Mouse (Mus musculus) testis, postnatal 10 days (tissue): ENCODE measurements around the gene Tmem131.

Experiments
- DNase-seq: peaks from one replicate; pipeline ENCODE4 v3.0.0; 2021; ENCODE audit warnings: low spot score

The Tmem131 gene

GRCm38 (mm10) chr1:36780793-36781192 is 162.7 kb downstream of the Tmem131 start:
- no peak for DNase-seq

GRCm38 (mm10) chr1:36772198-36772934 is 171.1 kb downstream of the Tmem131 start:
- DNase-seq = no peak

DNA sequence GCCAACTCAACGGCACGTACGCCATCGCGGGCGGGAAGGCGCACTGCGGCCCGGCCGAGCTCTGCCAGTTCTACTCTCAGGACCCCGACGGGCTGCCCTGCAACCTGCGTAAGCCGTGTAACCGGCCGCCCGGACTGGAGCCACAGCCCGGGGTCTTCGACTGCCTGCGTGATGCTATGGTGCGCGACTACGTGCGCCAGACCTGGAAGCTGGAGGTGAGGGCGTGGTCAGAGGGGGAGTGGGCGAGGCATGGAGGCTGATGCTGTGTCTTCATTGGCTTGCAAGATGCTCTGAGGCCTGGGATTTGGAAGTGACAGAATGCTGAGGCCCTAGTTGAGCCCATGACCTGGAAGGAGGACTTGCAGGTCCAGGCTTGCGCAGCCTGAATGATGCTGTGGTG is 172.5 kb downstream of the Tmem131 start:
- DNase-seq = peak; percentile 64

- no peak for DNase-seq
Observed at GRCm38 (mm10) chr1:36769951-36770350, 173.5 kb downstream of the Tmem131 start.

GRCm38 (mm10) chr1:36768786-36769185 is 174.7 kb downstream of the Tmem131 start:
- DNase-seq = no peak

- no peak for DNase-seq
Observed at GRCm38 (mm10) chr1:36767321-36767720, 176.1 kb downstream of the Tmem131 start.

DNA sequence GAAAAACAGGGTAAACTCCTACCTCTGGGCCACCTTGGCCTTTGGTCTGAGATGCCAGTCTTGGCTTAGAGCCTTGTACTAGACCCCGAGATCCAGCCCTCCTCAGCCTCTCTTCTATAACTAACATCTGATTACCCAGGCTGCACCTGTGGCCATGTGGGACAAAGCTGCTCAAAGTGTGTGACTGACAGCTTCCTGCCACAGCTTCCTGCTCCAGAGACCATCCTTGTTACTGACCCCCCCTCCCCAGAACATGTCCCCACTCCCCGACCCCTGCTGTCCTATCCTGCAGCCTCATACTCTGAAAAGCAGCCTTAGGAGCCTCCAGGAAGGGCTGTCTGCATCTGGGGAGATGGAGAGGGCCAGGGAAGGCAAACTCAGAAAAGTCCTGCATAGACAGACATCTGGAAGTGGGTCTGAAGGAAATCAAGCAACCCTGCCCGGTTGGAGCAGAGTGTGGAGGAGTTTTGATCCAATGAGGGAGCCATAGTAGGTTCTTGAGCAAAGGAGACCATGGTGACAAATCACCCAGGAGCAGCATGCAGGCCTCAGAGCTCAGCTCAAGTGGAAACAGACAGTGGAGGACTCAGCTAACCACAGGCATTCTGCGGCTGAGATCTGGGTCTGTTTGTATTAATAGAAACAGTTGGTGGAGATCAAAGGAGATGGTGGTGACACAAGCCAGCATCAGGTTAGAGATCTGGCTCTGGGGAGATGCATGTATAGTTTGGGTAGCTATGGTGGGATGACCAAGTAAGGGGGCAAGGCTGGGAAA is 176.8 kb downstream of the Tmem131 start:
- no peak for DNase-seq

DNA sequence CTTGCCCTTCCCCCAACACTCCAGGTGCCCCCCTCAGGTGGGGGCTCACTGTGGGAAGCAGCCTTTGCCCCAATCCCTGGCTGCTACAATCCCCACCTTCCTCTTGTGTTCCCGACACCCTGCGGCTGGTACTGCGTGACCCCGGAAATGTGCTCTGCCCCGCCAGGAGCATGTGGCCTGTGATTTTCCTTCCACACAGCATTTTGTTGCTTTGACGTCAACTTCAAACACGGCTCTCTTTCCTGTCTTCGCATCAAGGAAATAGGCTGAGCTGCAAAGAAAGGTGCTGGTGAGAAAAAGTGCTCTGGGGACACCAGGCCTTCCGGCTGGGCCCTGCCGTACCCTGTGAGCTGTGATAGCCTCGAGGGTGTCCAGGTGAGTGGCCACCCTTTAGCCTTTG is 181.9 kb downstream of the Tmem131 start, which contains the start of gene Zap70:
Gene Zap70 (plus strand): TSS at position 231 of the 400 bp plus-strand sequence.
- no peak for DNase-seq

DNA sequence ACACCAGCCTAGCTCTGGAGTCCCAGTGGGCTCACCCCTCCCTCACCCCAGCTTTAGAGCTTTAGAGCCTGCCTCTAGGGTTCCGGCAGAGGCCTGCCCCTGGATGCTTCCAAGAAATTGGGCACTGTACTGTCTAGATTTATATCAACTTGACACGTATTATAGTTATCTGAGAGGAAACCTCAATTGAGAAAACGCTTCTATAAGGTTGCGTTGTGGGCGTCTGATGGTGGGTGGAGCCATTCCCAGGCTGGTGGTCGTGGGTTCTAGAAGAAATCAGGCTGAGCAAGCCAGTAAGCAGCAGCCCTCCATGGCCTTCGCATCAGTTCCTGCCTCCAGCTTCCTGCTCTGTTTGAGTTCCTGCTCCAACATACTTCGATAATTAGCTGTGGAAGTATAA is 182.4 kb downstream of the Tmem131 start:
- DNase-seq = no peak

DNA sequence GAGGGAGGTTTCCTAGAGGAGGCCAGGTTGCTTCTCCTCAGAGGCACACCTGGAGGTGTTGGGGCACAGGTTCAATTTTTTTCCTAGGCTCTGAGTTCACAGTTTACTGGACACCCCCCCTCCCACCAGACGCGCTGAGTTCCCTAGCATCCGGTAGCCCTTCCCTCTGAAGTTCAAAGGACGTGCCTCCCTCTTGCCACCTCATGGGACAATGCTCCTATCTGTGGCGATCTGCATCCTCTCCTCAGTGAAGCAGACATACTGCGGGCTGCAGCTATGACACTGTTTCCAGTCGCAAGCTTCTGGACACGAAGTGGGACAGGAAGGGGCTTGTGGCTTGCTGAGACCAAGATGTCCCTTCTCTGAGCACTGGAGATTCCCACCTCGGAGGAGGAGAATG is 183.1 kb downstream of the Tmem131 start:
- DNase-seq = no peak

DNA sequence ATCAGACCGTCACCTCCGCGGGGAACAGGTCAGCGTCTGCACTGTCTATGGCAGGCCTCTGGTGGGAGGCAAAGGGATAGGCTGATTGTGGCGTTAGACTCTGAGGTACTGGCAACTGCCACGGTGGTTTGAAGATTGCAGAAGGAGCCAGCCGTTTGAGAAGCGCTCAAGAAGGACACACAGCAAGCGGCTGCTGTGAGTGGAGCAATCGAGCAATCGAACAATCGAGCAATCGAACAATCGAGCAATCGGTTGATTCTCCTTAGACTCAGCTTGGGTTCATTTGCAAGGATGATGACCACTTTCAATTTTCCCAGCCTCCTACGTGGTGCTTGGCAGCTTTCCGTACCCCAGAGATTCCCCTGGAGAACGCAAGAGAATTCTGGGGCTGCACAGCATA is 184.4 kb downstream of the Tmem131 start:
- no peak for DNase-seq

DNA sequence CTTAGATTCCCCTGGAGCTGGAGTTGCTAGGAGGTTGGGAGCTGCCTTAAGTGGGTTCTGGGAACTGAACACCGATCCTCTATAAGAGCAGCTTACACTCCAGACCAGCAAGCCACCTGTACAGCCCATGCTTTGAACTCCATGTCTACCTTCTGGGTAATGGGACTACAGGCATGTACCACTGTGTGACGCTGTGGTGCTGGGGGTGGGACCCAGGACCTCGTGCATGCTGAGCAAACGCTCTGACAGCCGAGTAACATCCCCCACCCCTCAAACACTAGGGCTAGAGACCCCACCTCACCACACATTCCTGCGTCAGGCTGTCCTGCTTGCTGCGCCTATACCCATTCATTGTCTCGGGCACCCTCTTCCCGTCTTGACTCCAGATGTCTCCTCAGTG is 184.9 kb downstream of the Tmem131 start:
- DNase-seq = no peak

DNA sequence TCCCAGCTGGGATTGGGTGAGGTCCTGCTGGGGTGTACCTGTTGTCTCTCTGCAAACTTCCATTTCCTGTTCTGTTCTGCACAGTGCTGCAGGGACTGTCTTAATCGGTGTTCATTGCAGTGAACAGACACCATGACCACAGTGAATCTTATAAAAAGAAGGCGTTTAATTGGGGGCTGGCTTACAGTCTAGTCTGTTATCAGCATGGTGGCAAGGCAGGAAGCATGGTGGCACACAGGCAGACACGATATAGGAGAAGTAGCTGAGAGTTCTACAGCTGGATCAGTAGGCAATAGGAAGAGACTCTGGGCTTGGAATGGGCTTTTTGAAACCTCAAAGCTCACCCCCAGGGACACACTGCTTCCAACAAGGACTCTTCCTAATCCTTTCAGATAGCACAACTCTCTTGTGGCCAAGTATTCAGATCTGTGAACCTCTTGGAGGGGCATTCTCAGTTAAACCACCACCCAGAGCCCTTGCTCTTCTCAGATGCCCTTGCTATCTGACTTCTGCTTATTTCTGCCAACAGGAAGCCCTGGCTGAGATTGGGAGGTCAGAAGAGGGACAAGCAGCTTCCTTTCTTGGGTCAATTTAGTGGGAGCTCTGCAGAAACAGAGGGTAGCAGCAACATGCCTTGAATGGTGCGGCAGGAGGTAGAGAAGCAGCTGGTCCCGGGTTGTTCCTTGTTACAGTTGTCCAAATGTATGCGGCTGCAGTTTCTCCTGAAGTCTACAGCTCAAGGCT is 189.4 kb downstream of the Tmem131 start:
- no peak for DNase-seq

DNA sequence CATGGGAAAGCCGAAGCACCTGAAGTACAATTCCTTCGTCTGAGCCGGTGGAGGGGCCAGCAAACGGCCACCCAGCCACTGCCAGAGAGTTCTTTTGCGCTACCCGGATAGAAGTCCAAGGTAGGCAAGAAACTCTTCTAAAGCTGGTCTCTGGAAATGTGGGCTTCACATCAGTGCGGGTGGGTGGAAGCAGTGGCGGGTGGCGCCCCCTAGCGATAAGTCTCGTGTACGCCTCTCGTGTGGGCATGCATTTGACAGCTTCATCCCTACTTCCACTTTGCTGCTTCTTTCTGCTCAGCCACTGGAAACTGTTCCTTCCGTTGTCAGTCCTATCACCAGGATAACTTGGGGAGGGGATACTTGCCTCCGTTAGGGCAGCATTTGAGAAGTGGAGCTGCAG is 197.0 kb downstream of the Tmem131 start:
- DNase-seq = peak; percentile 82

DNA sequence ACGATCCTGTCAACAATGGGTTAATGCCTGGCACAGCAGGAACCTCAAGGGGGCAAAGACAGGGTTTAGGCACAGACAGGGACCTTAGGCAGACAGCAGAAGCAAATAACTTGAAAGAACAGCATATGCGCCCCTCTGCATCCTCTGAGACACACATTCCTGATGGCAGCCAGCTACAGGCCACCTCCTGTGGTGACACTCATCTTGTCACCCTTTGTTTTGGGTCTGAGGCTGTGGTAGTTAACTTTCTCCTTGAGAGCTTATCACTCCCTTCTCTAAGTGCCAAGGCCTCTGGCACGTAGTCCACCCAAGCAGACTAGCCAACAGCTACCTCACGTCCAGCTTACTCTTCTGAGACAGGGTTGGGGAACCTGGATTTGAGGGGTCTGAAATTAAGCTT is 197.8 kb downstream of the Tmem131 start:
- no peak for DNase-seq

DNA sequence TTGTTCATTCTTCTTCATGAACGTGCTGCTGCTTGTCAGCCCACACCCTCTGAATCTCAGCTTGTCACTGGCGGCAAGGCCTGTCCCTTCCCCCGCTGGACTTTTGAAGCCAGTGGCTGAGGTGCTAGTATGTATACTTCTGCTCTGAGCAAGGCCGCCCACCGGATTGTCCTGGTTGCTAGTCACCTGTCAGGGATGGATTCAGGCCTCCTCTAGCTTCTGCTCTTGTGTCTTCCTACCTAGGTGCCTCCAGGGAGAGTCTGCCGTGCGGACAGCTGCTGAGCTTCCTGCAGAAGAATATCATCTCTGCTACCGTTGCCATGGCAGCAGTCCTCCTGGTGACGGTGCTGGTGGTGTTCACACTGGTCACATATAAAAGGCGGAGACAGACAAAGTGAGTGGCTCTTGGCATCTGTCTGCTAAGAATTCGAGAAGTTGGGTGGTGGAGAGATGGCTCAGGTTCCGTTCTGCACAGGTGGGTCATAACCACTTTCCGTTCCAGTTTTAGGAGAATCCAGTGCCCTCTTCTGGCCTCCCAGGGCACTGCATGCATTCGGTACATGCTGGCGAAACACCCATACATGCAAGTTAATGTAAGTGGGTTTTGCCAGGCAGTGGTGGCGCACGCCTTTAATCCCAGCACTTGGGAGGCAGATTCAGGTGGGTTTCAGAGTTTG is 199.1 kb downstream of the Tmem131 start:
- peak; percentile 82 for DNase-seq

- DNase-seq = no peak
Observed at GRCm38 (mm10) chr1:36743046-36743445, 200.4 kb downstream of the Tmem131 start.
